ENCODE assay signal across 19 mouse cellular contexts in the genomic region with DNA sequence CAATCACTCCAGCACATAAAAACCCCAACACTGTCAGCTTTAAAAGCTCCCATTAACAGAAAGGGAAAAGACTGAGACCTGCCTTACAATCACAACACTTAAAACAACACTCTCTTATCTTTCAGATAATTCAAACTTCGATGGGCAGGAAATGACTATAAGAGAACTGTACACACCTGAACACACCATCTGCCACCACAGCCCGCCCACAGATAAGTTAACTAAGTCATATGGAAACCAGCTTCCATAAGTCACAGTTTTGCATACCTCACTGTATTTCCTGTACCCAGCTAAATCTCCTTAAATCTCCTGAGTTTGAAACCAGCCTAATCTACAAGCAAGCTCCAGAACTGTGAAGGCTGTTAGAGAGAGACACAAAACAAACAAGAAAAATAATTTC. TPM values are rescaled to one million over a fixed set of nuclear protein-coding genes. Genes with fewer than 3 reads are reported as not detected.
DNase-seq lines count a peak whose midpoint lies in the region; ATAC-seq lines count a peak whose summit lies in the region.
"Had no signal": no experiment of that assay in that cellular context is flagged by ENCODE, and none has a peak within 500 bp of the region (broad histone marks: within the 10 kb centered on the region; RNA-seq: fewer than 3 reads in every experiment).

No protein-coding gene starts in this region.

- ATAC-seq in CD4-positive, CD25-positive, alpha-beta regulatory T cell, adult 4 months, result peak; percentile 33
- peak; percentile 57 for ATAC-seq in activated CD4-positive, CD25-positive, alpha-beta regulatory T cell, adult 4 months
- ATAC-seq: forebrain, embryonic 15.5 days; intestine, embryonic 16.5 days had no signal

- peak; percentile 56 for DNase-seq in A20 (ENCODE audit: low read depth, low spot score)
- no peak for DNase-seq in heart, adult 9 months (ENCODE audit: low spot score in 2 of 2)
- no peak for DNase-seq in Muller cell, postnatal 12 days (ENCODE audit: inconsistent ontology term)
- DNase-seq in lung, postnatal 25 days (ENCODE audit: low spot score), result no peak
- no peak for DNase-seq in layer of hippocampus, adult 9-11 months
- DNase-seq: adrenal gland, postnatal 10 days; adrenal gland, postnatal 36 days; cerebellum, adult 2 months; cerebellum, adult 9-11 months; cerebellum, postnatal 36 days; embryo, embryonic 11 days; gastrocnemius, postnatal 25 days; heart, adult 18-20 months; heart, postnatal 14 days; kidney, adult 18-20 months had no signal

RNA-seq across cellular contexts. Expression of a gene that starts 3.0 kb away (rescaled TPM):
- polyA plus RNA-seq in CD4-positive, CD25-positive, alpha-beta regulatory T cell, adult 4 months (2017; shearing (Covaris generic)), result 10 to 100 TPM; 26.5 to 33.7 TPM
- 10 to 100 TPM; 30.4 to 33.4 TPM for polyA plus RNA-seq in activated CD4-positive, CD25-positive, alpha-beta regulatory T cell, adult 4 months (2017; shearing (Covaris generic))
